Mouse (Mus musculus) midbrain, postnatal 0 days (tissue): ENCODE measurements around the gene Mlip. TPM values are rescaled to one million over a fixed set of nuclear protein-coding genes. Genes with fewer than 3 reads are reported as not detected.
"Not testable (repeated sequence)": the region's sequence is repeated elsewhere in the genome, so short reads cannot be mapped to it uniquely, and the experiment has no call there.

Experiments
- ATAC-seq: fragments of 200-750 bp; cut with Nextera tagmentation; 2 replicates; pipeline ENCODE4 v1.8.0; 2017; ENCODE audit warnings: moderate number of reproducible peaks, mild to moderate bottlenecking, moderate TSS enrichment, moderate library complexity; ENCODE audit not compliant: low FRiP score
- DNase-seq: peaks from one replicate; pipeline ENCODE4 v3.0.0-alpha.2; 2015; ENCODE audit warnings: low spot score
- H3K27ac ChIP-seq: fragments of 300-500 bp; sonication (generic); 2 replicates; pipeline ENCODE4 v1.5.1; 2014; ENCODE audit warnings: low read depth, mild to moderate bottlenecking, low read length, mixed read lengths
- H3K27me3 ChIP-seq: fragments of 300-500 bp; sonication (generic); 2 replicates; pipeline ENCODE4 v1.6.1; 2014; ENCODE audit warnings: low read length, control low read depth, mixed read lengths; ENCODE audit not compliant: insufficient read depth
- H3K36me3 ChIP-seq: fragments of 300-500 bp; sonication (generic); 2 replicates; pipeline ENCODE4 v1.6.1; 2014; ENCODE audit warnings: low read length, control low read depth, mixed read lengths; ENCODE audit not compliant: insufficient read depth
- H3K4me1 ChIP-seq: fragments of 300-500 bp; sonication (generic); 2 replicates; pipeline ENCODE4 v1.6.1; 2014; ENCODE audit warnings: mild to moderate bottlenecking, control low read depth, antibody characterized with exemption, low read length, mixed read lengths; ENCODE audit not compliant: insufficient read depth
- H3K4me2 ChIP-seq: fragments of 300-500 bp; sonication (generic); 2 replicates; pipeline ENCODE4 v1.6.1; 2014; ENCODE audit warnings: low read depth, mild to moderate bottlenecking, low read length, mixed read lengths; ENCODE audit not compliant: poor library complexity, severe bottlenecking
- H3K4me3 ChIP-seq: fragments of 300-500 bp; sonication (generic); 2 replicates; pipeline ENCODE4 v1.5.1; 2014; ENCODE audit warnings: low read depth, mild to moderate bottlenecking, low read length, moderate library complexity
- H3K9ac ChIP-seq: fragments of 300-500 bp; sonication (generic); replicated peaks from 2 replicates; pipeline ENCODE4 v1.6.1; 2014; ENCODE audit warnings: mild to moderate bottlenecking, low read length, moderate library complexity, mixed read lengths; ENCODE audit not compliant: poor library complexity, severe bottlenecking
- H3K9me3 ChIP-seq: fragments of 300-500 bp; sonication (generic); 2 replicates; pipeline ENCODE4 v1.6.1; 2016; ENCODE audit warnings: low read length, control low read depth
- CTCF ChIP-seq: IDR thresholded peaks from 2 replicates; pipeline ENCODE4 v1.5.1; 2016; ENCODE audit warnings: antibody characterized with exemption, mild to moderate bottlenecking
- WGBS: fragments of 180-500 bp; shearing (Covaris S2); extraction: QIAGEN DNeasy Blood & Tissue Kit; methylation state at CpG from one replicate; pipeline ENCODE4 v1.1.7; 2014; 5-methylcytosine and 5-hydroxymethylcytosine counted together
- polyA plus RNA-seq: library from polyadenylated mRNA; unstranded; fragments of >200 nt; fragmentation: Nextera tagmentation; extraction: Ambion mirVana; gene quantifications from 2 replicates; pipeline ENCODE4 v1.2.1, GENCODE M21; 2015
- total RNA-seq: library from RNA; depleted of rRNA; stranded (reverse); fragments of >200 nt; gene quantifications from 2 replicates; pipeline ENCODE4 v1.2.3, GENCODE M21; 2014

The Mlip gene
- total and polyA plus RNA-seq, 2 experiments from 2014 or later: 0.60 to 1.8 TPM

GRCm38 (mm10) chr9:77165877-77166276, 186.9 kb downstream of the Mlip start:
- DNase-seq (peak; percentile 2), ATAC-seq (no peak)
- no peaks in the 10 kb centered on the region for H3K9me3 ChIP-seq
- H3K4me1 ChIP-seq: no peaks in the 10 kb centered on the region
- H3K4me3 ChIP-seq: no peak overlapping the region
- H3K4me2 ChIP-seq: no peak overlapping the region
- no peaks in the 10 kb centered on the region for H3K27me3 ChIP-seq
- H3K36me3 ChIP-seq: no peaks in the 10 kb centered on the region
- WGBS: 77% methylated on average over 6 of the region's 6 CpGs
- H3K27ac ChIP-seq: no peak overlapping the region
- H3K9ac ChIP-seq: no peak overlapping the region
- TF ChIP-seq CTCF: no peak

GRCm38 (mm10) chr9:77161764-77162163, 191.0 kb downstream of the Mlip start:
- no peak overlapping the region for H3K4me2 ChIP-seq
- H3K27me3 ChIP-seq: no peaks in the 10 kb centered on the region
- DNase-seq: peak; percentile 42
- 43% methylated on average over 5 of the region's 5 CpGs for WGBS
- H3K36me3 ChIP-seq: no peaks in the 10 kb centered on the region
- ATAC-seq: no peak
- H3K9ac ChIP-seq: no peak overlapping the region
- H3K4me3 ChIP-seq: no peak overlapping the region
- no peak for TF ChIP-seq CTCF
- no peaks in the 10 kb centered on the region for H3K4me1 ChIP-seq
- H3K9me3 ChIP-seq: no peaks in the 10 kb centered on the region
- no peak overlapping the region for H3K27ac ChIP-seq

- Histone ChIP-seq H3K4me1 (no peaks in the 10 kb centered on the region), H3K36me3 (no peaks in the 10 kb centered on the region), H3K9me3 (no peaks in the 10 kb centered on the region), H3K4me2 (no peak overlapping the region), H3K27me3 (no peaks in the 10 kb centered on the region), H3K4me3 (no peak overlapping the region), H3K9ac (no peak overlapping the region), H3K27ac (no peak overlapping the region)
- DNase-seq (no peak), ATAC-seq (no peak)
- WGBS: 87% methylated on average over 4 of the region's 4 CpGs
- no peak for TF ChIP-seq CTCF
These were observed 192.4 kb downstream of the Mlip start for GRCm38 (mm10) chr9:77160277-77160926.

GRCm38 (mm10) chr9:77148518-77149257, 204.1 kb downstream of the Mlip start:
- no peak overlapping the region for H3K4me3 ChIP-seq
- no peak overlapping the region for H3K27ac ChIP-seq
- H3K4me2 ChIP-seq: no peak overlapping the region
- no peaks in the 10 kb centered on the region for H3K36me3 ChIP-seq
- 96% methylated on average over 3 of the region's 3 CpGs for WGBS
- H3K9ac ChIP-seq: no peak overlapping the region
- H3K27me3 ChIP-seq: no peaks in the 10 kb centered on the region
- no peak for TF ChIP-seq CTCF
- H3K9me3 ChIP-seq: no peaks in the 10 kb centered on the region
- DNase-seq (no peak), ATAC-seq (no peak)
- no peaks in the 10 kb centered on the region for H3K4me1 ChIP-seq

GRCm38 (mm10) chr9:77119735-77120134, 233.0 kb downstream of the Mlip start:
- Histone ChIP-seq H3K4me2 (no peak overlapping the region), H3K9me3 (no peaks in the 10 kb centered on the region), H3K27me3 (no peaks in the 10 kb centered on the region), H3K27ac (no peak overlapping the region), H3K4me3 (no peak overlapping the region), H3K9ac (no peak overlapping the region), H3K36me3 (no peaks in the 10 kb centered on the region), H3K4me1 (no peaks in the 10 kb centered on the region)
- no peak for ATAC-seq
- no peak for TF ChIP-seq CTCF
- no peak for DNase-seq
- WGBS: 86% methylated on average over 1 of the region's 1 CpGs

- Histone ChIP-seq H3K27me3 (no peaks in the 10 kb centered on the region), H3K4me3 (no peak overlapping the region), H3K9ac (no peak overlapping the region), H3K4me1 (no peaks in the 10 kb centered on the region), H3K9me3 (no peaks in the 10 kb centered on the region), H3K27ac (no peak overlapping the region), H3K4me2 (no peak overlapping the region), H3K36me3 (no peaks in the 10 kb centered on the region)
- ATAC-seq: no peak
- no peak for TF ChIP-seq CTCF
- 52% methylated on average over 1 of the region's 1 CpGs for WGBS
- no peak for DNase-seq
These were observed 255.9 kb downstream of the Mlip start for GRCm38 (mm10) chr9:77096886-77097285.

- H3K36me3 ChIP-seq, H3K9me3 ChIP-seq, H3K27ac ChIP-seq, H3K9ac ChIP-seq, ATAC-seq, H3K27me3 ChIP-seq, H3K4me2 ChIP-seq, H3K4me1 ChIP-seq, H3K4me3 ChIP-seq, DNase-seq: not testable (repeated sequence)
- WGBS: 83% methylated on average over 1 of the region's 1 CpGs
These were observed 269.5 kb downstream of the Mlip start for GRCm38 (mm10) chr9:77083221-77083620.
